Mouse (Mus musculus) monocyte, adult 5-6 weeks (primary cell): ENCODE results near the gene Myo19. TPM values are rescaled to one million over a fixed set of nuclear protein-coding genes. Genes with fewer than 3 reads are reported as not detected.

Source experiments
- ATAC-seq: fragments of 153-309, 156-312 bp; replicated peaks from 2 replicates; pipeline ENCODE4 v1.8.0; 2017; ENCODE audit warnings: mild to moderate bottlenecking; ENCODE audit not compliant: low TSS enrichment, insufficient number of reproducible peaks, severe bottlenecking, poor library complexity, low FRiP score
- total RNA-seq: library from RNA; stranded (forward); fragments of 200-1000, 200-491, 200-594 nt; gene quantifications from 3 replicates; pipeline ENCODE4 v1.2.3, GENCODE M21; 2017

Myo19 gene
- total RNA-seq, 1 experiment from 2014 or later: 1.2 TPM

GRCm38 (mm10) chr11:84882346-84882745, 2.4 kb downstream of the Myo19 start:
- ATAC-seq: no peak

GRCm38 (mm10) chr11:84885238-84885637, 5.3 kb downstream of the Myo19 start:
- no peak for ATAC-seq

GRCm38 (mm10) chr11:84886236-84886635, 6.3 kb downstream of the Myo19 start:
- no peak for ATAC-seq

- no peak for ATAC-seq
Measured at GRCm38 (mm10) chr11:84886767-84887511, 7.0 kb downstream of the Myo19 start.

- ATAC-seq: no peak
Measured at GRCm38 (mm10) chr11:84888025-84888424, 8.1 kb downstream of the Myo19 start.

GRCm38 (mm10) chr11:84889492-84889891, 9.5 kb downstream of the Myo19 start:
- no peak for ATAC-seq

GRCm38 (mm10) chr11:84891705-84892104, 11.8 kb downstream of the Myo19 start:
- ATAC-seq: no peak

- ATAC-seq: no peak
Measured at GRCm38 (mm10) chr11:84893113-84893512, 13.2 kb downstream of the Myo19 start.

- ATAC-seq: no peak
Measured at GRCm38 (mm10) chr11:84904597-84905144, 24.7 kb downstream of the Myo19 start.

GRCm38 (mm10) chr11:84907081-84907480, 27.1 kb downstream of the Myo19 start:
- no peak for ATAC-seq

GRCm38 (mm10) chr11:84908480-84908879, 28.5 kb downstream of the Myo19 start:
- ATAC-seq: no peak

- no peak for ATAC-seq
Measured at GRCm38 (mm10) chr11:84910411-84910810, 30.5 kb downstream of the Myo19 start.

- no peak for ATAC-seq
Measured at GRCm38 (mm10) chr11:84914673-84915072, 34.7 kb downstream of the Myo19 start.

GRCm38 (mm10) chr11:84916053-84916702, 36.2 kb downstream of the Myo19 start, which contains the start of gene Znhit3:
Gene Znhit3, minus strand, starts transcription at chr11:84916366.
- ATAC-seq: peak; percentile 95

GRCm38 (mm10) chr11:84916703-84917300, 36.9 kb downstream of the Myo19 start:
- no peak for ATAC-seq

GRCm38 (mm10) chr11:84918425-84918824, 38.5 kb downstream of the Myo19 start:
- ATAC-seq: peak; percentile 61

- peak; percentile 52 for ATAC-seq
Measured at GRCm38 (mm10) chr11:84919276-84919675, 39.3 kb downstream of the Myo19 start.

- ATAC-seq: no peak
Measured at GRCm38 (mm10) chr11:84919951-84920350, 40.0 kb downstream of the Myo19 start.

- ATAC-seq: no peak
Measured at GRCm38 (mm10) chr11:84920981-84921380, 41.0 kb downstream of the Myo19 start.
